Mouse (Mus musculus): ENCODE results near the gene Gnmt.

DNA sequence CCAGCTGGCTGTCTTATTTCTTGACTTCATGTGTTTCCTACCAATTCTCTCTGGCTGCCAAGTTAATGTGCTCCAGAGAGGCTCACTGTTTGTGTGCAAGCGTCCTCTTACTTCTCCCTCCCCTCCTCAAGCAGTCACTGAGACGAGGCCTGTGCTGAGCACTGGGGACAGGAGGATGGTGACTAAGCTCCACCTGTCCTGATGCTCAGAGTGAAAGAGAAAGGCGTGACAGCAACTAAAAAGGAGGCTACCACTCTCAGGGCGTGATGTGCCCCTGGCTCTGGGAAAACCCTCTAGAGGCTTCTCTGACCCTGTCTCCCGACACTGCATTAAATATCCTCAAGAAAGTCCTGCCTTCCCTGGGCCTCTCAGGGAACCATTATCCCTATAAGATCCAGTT lies 20.3 kb upstream of the Gnmt start:
- TF ChIP-seq POLR2A (IDR thresholded peaks at IDR 0.05; ENCODE audit: insufficient read depth, low read depth, low read length) (no peak), CTCF (IDR thresholded peaks at IDR 0.05) (no peak)
